Mouse (Mus musculus) heart, postnatal 0 days (tissue): ENCODE results near the gene Olfr592.
"Not testable (repeated sequence)": the region's sequence is repeated elsewhere in the genome, so short reads cannot be mapped to it uniquely, and the experiment has no call there.

Experiments used
- CTCF ChIP-seq: IDR thresholded peaks from 2 replicates; pipeline ENCODE4 v1.5.1; 2016; ENCODE audit warnings: antibody characterized with exemption, control low read depth, low read depth
- EP300 ChIP-seq: IDR thresholded peaks from 2 replicates; pipeline ENCODE4 v1.6.1; 2016; ENCODE audit warnings: antibody characterized with exemption, low read depth

DNA sequence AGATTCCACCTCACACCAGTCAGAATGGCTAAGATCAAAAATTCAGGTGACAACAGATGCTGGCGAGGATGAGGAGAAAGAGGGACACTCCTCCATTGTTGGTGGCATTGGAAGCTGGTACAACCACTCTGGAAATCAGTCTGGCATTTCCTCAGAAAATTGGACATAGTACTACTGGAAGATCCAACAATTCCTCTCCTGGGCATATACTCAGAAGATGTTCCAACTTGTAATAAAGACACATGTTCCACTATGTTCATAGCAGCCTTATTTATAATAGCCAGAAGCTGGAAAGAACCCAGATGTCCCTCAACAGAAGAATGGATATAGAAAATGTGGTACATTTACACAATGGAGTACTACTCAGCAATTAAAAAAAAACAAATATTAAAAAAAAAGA is at the start of gene Olfr592:
- not testable (repeated sequence) for TF ChIP-seq CTCF, EP300
